Mouse (Mus musculus) liver, embryonic 14.5 days (tissue): ENCODE results near the gene Gm45785.

Source experiments
- CTCF ChIP-seq: IDR thresholded peaks from 2 replicates; pipeline ENCODE4 v1.5.1; 2016; ENCODE audit warnings: antibody characterized with exemption, low read depth, control low read depth
- EP300 ChIP-seq: IDR thresholded peaks from 2 replicates; pipeline ENCODE4 v1.6.1; 2016; ENCODE audit warnings: antibody characterized with exemption, low read depth

GRCm38 (mm10) chr7:140902036-140902875 is 46.1 kb upstream of the Gm45785 start:
- no peak for TF ChIP-seq CTCF
- no peak for TF ChIP-seq EP300
